In the genomic region with DNA sequence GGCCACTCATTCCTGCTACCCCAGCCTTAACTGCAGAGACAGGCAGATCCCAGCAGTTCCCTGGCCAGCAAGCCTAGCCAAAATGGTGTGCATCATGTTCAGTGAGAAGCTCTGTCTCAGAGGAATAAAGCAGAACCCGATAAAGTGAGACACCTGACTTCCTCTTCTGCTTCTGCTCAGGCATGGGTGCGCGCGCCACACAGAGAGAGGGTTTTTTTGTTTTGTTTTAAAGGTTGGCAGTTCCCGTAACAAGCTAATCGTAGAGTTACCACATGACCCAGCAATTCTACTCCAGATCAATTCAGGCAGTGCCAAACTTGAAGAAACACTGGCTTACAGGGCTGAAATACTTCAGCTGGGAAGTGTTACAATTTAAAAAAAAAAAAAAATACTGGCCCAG, we compare ENCODE assay signal across 14 mouse cellular contexts. TPM values are rescaled to one million over a fixed set of nuclear protein-coding genes. Genes with fewer than 3 reads are reported as not detected.
A peak's percentile ranks its signal among the peaks of the same experiment; 100 is the strongest.
DNase-seq lines count a peak whose midpoint lies in the region; ATAC-seq lines count a peak whose summit lies in the region.
"Had no signal": no experiment of that assay in that cellular context is flagged by ENCODE, and none has a peak within 500 bp of the region (broad histone marks: within the 10 kb centered on the region; RNA-seq: fewer than 3 reads in every experiment).

No protein-coding gene starts in this region.

- H3K4me3 ChIP-seq in heart, embryonic 10.5 days = no peak overlapping the region

- H3K36me3 ChIP-seq in heart, embryonic 10.5 days = peaks cover 44% of the 10 kb centered on the region

- H3K27ac ChIP-seq in heart, embryonic 10.5 days = no peak overlapping the region

- WGBS in heart, embryonic 10.5 days = 92% methylated on average over 6 of the region's 6 CpGs

- peak; percentile 97 for DNase-seq in heart, adult 11 months
- no peak for DNase-seq in heart, embryonic 10.5 days (ENCODE audit: low spot score)
- peak; percentile 82 to 86 for DNase-seq in B cell, adult 2 months
- DNase-seq in spleen, postnatal 10 days (ENCODE audit: low spot score in 2 of 2) = peak; percentile 35 to 70
- no peak for DNase-seq in embryo, embryonic 11 days
- DNase-seq in cerebellum, adult 11-12 months = no peak
- no peak for DNase-seq in left cerebral cortex, adult 9 months (ENCODE audit: low spot score in 2 of 2)
- DNase-seq: kidney, adult 9 months; layer of hippocampus, postnatal 36 days; retina, postnatal 1 day had no signal

- H3K9me3 ChIP-seq in heart, embryonic 10.5 days = no peaks in the 10 kb centered on the region

- ATAC-seq in granulocyte monocyte progenitor cell, adult 5-6 weeks (replicated peaks; ENCODE audit: poor library complexity, severe bottlenecking) = peak; percentile 67

- no peaks in the 10 kb centered on the region for H3K27me3 ChIP-seq in heart, embryonic 10.5 days (ENCODE audit: insufficient read depth, poor library complexity, severe bottlenecking)

- peaks cover 12% of the 10 kb centered on the region; the same call in 1 of the 2 replicates for H3K4me1 ChIP-seq in heart, embryonic 10.5 days

RNA-seq across cellular contexts. Expression of a gene that starts 7.4 kb away (rescaled TPM):
- 148 and 160 TPM in 2 replicates for polyA plus RNA-seq in heart, embryonic 10.5 days (2016; fragmentation: Nextera tagmentation; extraction: Ambion mirVana)
- 85.2 and 105 TPM in 2 replicates for total RNA-seq in granulocyte monocyte progenitor cell, adult 5-6 weeks (2014; fragmentation: Nextera tagmentation)
- 97.3 and 99.4 TPM in 2 replicates for total RNA-seq in granulocyte monocyte progenitor cell, adult 5-6 weeks (2017)

RNA-seq across cellular contexts. Expression of a gene that starts 30.6 kb away (rescaled TPM):
- not detected in 2 replicates for polyA plus RNA-seq in heart, embryonic 10.5 days (2016; fragmentation: Nextera tagmentation; extraction: Ambion mirVana)
- not detected in 2 replicates for total RNA-seq in granulocyte monocyte progenitor cell, adult 5-6 weeks (2014; fragmentation: Nextera tagmentation)
- not detected in 2 replicates for total RNA-seq in granulocyte monocyte progenitor cell, adult 5-6 weeks (2017)
- total RNA-seq: layer of hippocampus, postnatal 36 days had no signal
- polyA plus RNA-seq: embryonic facial prominence, embryonic 14.5 days; heart, embryonic 16.5 days; liver, embryonic 11.5 days had no signal

RNA-seq across cellular contexts. Expression of a gene that starts 41.6 kb away (rescaled TPM):
- polyA plus RNA-seq in heart, embryonic 10.5 days (2016; fragmentation: Nextera tagmentation; extraction: Ambion mirVana) = 17.4 and 19.3 TPM in 2 replicates
- total RNA-seq in granulocyte monocyte progenitor cell, adult 5-6 weeks (2014; fragmentation: Nextera tagmentation) = 11.5 and 13.8 TPM in 2 replicates
- 7.3 and 9.3 TPM in 2 replicates for total RNA-seq in granulocyte monocyte progenitor cell, adult 5-6 weeks (2017)

Comparison
In these comparisons a context has a peak if more than half of its experiments do, and no peak if none do; other contexts are left out.
1. DNase-seq: peak in heart, adult 11 months (single experiment), B cell, adult 2 months (2 of 2) and spleen, postnatal 10 days (2 of 2); none in heart, embryonic 10.5 days (single experiment), embryo, embryonic 11 days (single experiment), cerebellum, adult 11-12 months (single experiment) and left cerebral cortex, adult 9 months (0 of 2).